Mouse (Mus musculus) liver, postnatal 0 days (tissue): Measurements from ENCODE around the gene Sox13. TPM values are rescaled to one million over a fixed set of nuclear protein-coding genes. Genes with fewer than 3 reads are reported as not detected.

Experiments used
- ATAC-seq: fragments of 200-750 bp; cut with Nextera tagmentation; 2 replicates; pipeline ENCODE4 v1.8.0; 2017; ENCODE audit warnings: mild to moderate bottlenecking, moderate library complexity
- DNase-seq: peaks from one replicate; pipeline ENCODE4 v3.0.0-alpha.2; 2016
- H3K27ac ChIP-seq: fragments of 300-500 bp; sonication (generic); 2 replicates; pipeline ENCODE4 v1.5.1; 2014; ENCODE audit warnings: antibody characterized with exemption, moderate library complexity, mild to moderate bottlenecking, low read depth
- H3K27me3 ChIP-seq: fragments of 300-500 bp; sonication (generic); 2 replicates; pipeline ENCODE4 v1.6.1; 2014; ENCODE audit warnings: low read length, control low read depth, mixed read lengths; ENCODE audit not compliant: insufficient read depth
- H3K36me3 ChIP-seq: fragments of 300-500 bp; sonication (generic); replicated peaks from 2 replicates; pipeline ENCODE4 v1.6.1; 2014; ENCODE audit warnings: mild to moderate bottlenecking, control low read depth, low read length, moderate library complexity, mixed read lengths; ENCODE audit not compliant: insufficient read depth
- H3K4me1 ChIP-seq: fragments of 300-500 bp; sonication (generic); 2 replicates; pipeline ENCODE4 v1.6.1; 2014; ENCODE audit warnings: antibody characterized with exemption, mild to moderate bottlenecking, control low read depth; ENCODE audit not compliant: insufficient read depth
- H3K4me2 ChIP-seq: fragments of 300-500 bp; sonication (generic); 2 replicates; pipeline ENCODE4 v1.6.1; 2014; ENCODE audit warnings: low read depth, mild to moderate bottlenecking, low read length, moderate library complexity, mixed read lengths
- H3K4me3 ChIP-seq: fragments of 300-500 bp; sonication (generic); 2 replicates; pipeline ENCODE4 v1.5.1; 2014; ENCODE audit warnings: low read depth, low read length
- H3K9ac ChIP-seq: fragments of 300-500 bp; sonication (generic); replicated peaks from 2 replicates; pipeline ENCODE4 v1.6.1; 2014; ENCODE audit warnings: mild to moderate bottlenecking, moderate library complexity
- H3K9me3 ChIP-seq: fragments of 300-500 bp; sonication (generic); 2 replicates; pipeline ENCODE4 v1.6.1; 2016; ENCODE audit warnings: mild to moderate bottlenecking, control low read depth, low read length, mixed read lengths
- CTCF ChIP-seq: sonication (generic); IDR thresholded peaks from 2 replicates; pipeline ENCODE4 v1.5.1; 2016; ENCODE audit warnings: antibody characterized with exemption, low read depth
- EP300 ChIP-seq: IDR thresholded peaks from 2 replicates; pipeline ENCODE4 v1.6.1; 2016; ENCODE audit warnings: antibody characterized with exemption, low read depth, mild to moderate bottlenecking
- WGBS: fragments of 180-500 bp; shearing (Covaris S2); extraction: QIAGEN DNeasy Blood & Tissue Kit; methylation state at CpG from one replicate; pipeline ENCODE4 v1.1.7; 2014; ENCODE audit not compliant: insufficient replicate concordance; 5-methylcytosine and 5-hydroxymethylcytosine counted together
- polyA plus RNA-seq: library from polyadenylated mRNA; unstranded; fragments of >200 nt; fragmentation: Nextera tagmentation; extraction: Ambion mirVana; gene quantifications from 2 replicates; pipeline ENCODE4 v1.2.1, GENCODE M21; 2015

Gene Sox13
- polyA plus RNA-seq, 1 experiment from 2014 or later, result 1.3 TPM

DNA sequence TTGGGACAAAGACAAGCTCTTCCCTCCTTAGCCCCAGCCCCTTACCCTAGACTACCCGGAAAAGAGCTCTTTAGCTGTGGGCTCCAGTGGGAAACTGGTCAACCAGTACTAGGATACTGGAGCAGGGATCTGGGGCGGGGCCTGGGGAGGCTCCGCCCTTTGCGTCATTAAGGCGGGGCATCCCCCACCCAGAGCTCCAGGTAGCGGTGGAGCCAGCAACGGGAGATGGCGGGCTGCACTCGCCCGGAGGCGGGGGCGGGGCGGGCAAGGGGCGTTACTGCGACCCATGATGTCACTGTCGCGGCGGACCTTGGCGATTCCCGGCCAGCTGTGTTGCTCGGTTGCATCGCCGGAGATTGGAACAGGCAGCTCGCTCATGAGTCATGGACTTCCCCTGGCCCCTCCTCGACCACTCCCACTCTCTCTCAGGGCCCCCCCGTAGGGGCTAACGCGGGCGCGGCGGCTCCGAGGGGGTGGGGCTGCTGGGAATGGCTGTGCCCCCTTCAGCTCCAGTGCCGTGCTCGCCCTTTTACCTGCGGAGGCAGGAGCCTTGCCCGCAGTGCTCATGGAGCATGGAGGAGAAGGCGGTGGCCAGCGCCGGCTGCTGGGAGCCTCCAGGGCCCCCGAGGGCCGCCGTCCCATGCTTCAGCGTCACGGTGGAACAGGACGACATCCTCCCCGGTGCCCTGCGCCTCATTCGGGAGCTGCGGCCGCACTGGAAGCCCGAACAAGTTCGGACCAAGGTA, 60.7 kb downstream of the Sox13 start, which contains the start of gene Etnk2:
TSS of gene Etnk2 (plus strand) at position 297 of the 746 bp plus-strand sequence.
- peak; percentile 77 for ATAC-seq
- TF ChIP-seq CTCF (no peak), EP300 (no peak)
- H3K4me3 ChIP-seq, result peak within 1 kb of the TSS; percentile 58
- H3K9ac ChIP-seq, result peak within 1 kb of the TSS; percentile 67
- peak; percentile 91 for DNase-seq
- H3K36me3 ChIP-seq, result no peaks in the 10 kb centered on the region
- peak within 1 kb of the TSS; percentile 76 for H3K4me2 ChIP-seq
- peaks cover 22% of the 10 kb centered on the region for H3K4me1 ChIP-seq
- H3K9me3 ChIP-seq, result no peaks in the 10 kb centered on the region
- peaks cover 20% of the 10 kb centered on the region; the same call in 1 of the 2 replicates for H3K27me3 ChIP-seq
- 3% methylated on average over 52 of the region's 52 CpGs for WGBS
- H3K27ac ChIP-seq, result peak within 1 kb of the TSS; percentile 94

DNA sequence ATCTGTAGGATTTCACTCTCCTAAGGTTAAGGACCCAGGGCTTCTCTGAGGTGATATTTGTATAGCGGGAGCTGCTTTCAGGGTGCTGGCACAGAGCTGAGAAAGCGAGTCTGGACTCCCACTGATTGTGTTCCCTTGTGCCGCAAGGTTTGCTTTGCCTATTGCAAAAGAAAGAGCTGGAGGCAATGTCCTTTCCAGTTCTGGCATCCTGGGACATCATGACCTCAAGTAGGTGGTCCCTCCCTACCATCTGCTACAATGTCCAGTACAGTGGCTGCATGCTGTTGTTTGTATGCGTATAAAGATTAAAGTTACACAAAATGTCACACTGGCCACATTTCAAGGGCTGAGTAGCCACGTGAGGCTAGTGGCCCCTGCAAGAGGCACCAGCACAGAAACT, 62.1 kb downstream of the Sox13 start:
- ATAC-seq (peak; percentile 72), DNase-seq (no peak)
- H3K9me3 ChIP-seq, result no peaks in the 10 kb centered on the region
- H3K4me1 ChIP-seq, result peaks cover 13% of the 10 kb centered on the region
- peak; percentile 68; the same call in 1 of the 2 replicates for TF ChIP-seq EP300
- no peak for TF ChIP-seq CTCF
- H3K4me2 ChIP-seq, result no peak overlapping the region
- 58% methylated on average over 5 of the region's 5 CpGs for WGBS
- peaks cover 20% of the 10 kb centered on the region; the same call in 1 of the 2 replicates for H3K27me3 ChIP-seq
- H3K36me3 ChIP-seq, result no peaks in the 10 kb centered on the region
- peak overlapping the region; percentile 94 for H3K27ac ChIP-seq
- H3K4me3 ChIP-seq, result no peak overlapping the region
- peak overlapping the region; percentile 9; the same call in 1 of the 2 replicates for H3K9ac ChIP-seq

DNA sequence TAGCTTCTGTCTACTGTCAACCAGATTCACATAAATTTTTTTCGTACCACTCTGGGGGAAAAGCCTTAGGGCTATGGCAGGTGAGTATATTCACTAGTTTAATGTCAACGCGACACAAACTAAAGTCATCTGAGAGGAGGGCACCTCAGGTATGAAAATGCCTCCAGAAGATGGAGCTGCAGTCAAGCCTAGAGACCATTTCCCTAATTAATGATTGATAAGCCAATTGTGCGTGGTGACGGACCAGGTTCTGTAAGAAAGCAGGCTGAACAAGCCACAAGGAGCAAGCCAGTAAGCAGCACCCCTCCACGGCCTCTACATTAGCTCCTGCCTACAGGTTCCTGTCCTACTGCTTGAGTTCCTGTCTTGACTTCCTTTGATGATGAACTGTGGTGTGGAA, 63.2 kb downstream of the Sox13 start:
- no peak for DNase-seq
- Histone ChIP-seq H3K4me2 (no peak overlapping the region), H3K4me1 (peaks cover 10% of the 10 kb centered on the region), H3K27ac (peak overlapping the region; percentile 94), H3K9me3 (no peaks in the 10 kb centered on the region), H3K9ac (no peak overlapping the region), H3K27me3 (peaks cover 20% of the 10 kb centered on the region; the same call in 1 of the 2 replicates), H3K36me3 (no peaks in the 10 kb centered on the region), H3K4me3 (no peak overlapping the region)
- WGBS, result 77% methylated on average over 6 of the region's 6 CpGs
- TF ChIP-seq EP300, result no peak
- peak; percentile 15; the same call in 1 of the 2 replicates for TF ChIP-seq CTCF
- ATAC-seq, result no peak

DNA sequence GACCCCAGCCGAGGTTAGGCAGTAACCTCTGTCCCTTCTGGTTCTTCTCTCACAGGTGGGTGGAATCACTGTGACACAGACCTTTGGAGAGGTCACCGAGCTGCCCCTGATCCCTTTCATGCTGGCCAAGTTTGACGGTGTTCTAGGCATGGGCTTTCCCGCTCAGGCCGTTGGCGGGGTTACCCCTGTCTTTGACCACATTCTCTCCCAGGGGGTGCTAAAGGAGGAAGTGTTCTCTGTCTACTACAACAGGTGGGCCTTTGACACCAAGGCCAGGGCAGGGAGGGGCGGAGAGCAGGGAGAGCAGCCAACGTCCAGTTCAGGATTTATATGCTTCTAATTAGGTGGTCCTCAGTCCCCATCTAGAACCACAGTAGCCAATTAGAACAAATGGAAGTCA, 67.8 kb downstream of the Sox13 start:
- ATAC-seq (peak; percentile 22), DNase-seq (no peak)
- 45% methylated on average over 8 of the region's 8 CpGs for WGBS
- no peaks in the 10 kb centered on the region for H3K9me3 ChIP-seq
- no peak overlapping the region for H3K9ac ChIP-seq
- no peaks in the 10 kb centered on the region for H3K27me3 ChIP-seq
- no peaks in the 10 kb centered on the region for H3K36me3 ChIP-seq
- H3K4me1 ChIP-seq, result no peaks in the 10 kb centered on the region
- no peak overlapping the region for H3K4me3 ChIP-seq
- no peak overlapping the region for H3K27ac ChIP-seq
- no peak for TF ChIP-seq EP300
- no peak overlapping the region for H3K4me2 ChIP-seq

DNA sequence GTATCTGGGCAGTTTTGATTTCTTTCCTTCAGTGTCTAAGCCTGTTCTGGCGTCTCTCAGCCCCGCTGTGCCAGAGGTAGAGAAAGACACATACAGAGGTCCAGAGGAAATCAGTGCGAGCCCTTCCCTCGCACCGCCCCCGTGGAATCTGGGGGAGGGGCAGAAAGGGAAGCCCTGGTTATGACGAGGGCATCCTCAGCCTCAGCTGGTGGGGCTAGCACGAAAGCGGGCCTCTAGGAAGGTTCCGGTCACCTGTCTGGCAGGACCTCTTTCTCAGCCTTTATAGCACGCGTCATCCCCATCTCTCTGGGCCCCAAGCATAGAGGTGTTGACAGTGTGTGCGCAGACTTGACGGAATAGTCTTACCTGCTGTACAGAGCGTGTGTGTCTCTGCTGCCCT, 68.3 kb downstream of the Sox13 start:
- Histone ChIP-seq H3K9me3 (no peaks in the 10 kb centered on the region), H3K4me2 (no peak overlapping the region), H3K4me1 (no peaks in the 10 kb centered on the region), H3K27me3 (no peaks in the 10 kb centered on the region), H3K9ac (no peak overlapping the region), H3K36me3 (no peaks in the 10 kb centered on the region), H3K27ac (no peak overlapping the region), H3K4me3 (no peak overlapping the region)
- 56% methylated on average over 15 of the region's 15 CpGs for WGBS
- ATAC-seq (peak; percentile 6; the same call in 1 of the 2 replicates), DNase-seq (no peak)
- no peak for TF ChIP-seq CTCF
- no peak for TF ChIP-seq EP300

DNA sequence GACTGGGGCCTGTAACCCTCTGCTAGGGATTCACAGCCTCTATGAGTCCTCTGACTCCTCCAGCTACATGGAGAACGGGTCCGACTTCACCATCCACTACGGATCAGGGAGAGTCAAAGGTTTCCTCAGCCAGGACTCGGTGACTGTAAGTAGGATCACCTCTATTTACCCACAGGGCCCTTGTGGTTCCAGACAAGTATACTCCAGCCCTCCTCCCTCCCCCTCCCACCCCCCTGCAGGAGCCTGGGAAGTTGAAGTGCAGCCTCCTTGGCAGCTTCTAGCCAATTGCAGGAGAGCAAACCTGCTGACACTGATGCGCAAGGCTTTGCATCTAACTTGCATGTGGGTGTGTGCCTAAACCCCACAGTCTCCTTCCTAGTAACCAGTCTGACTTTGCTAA, 68.7 kb downstream of the Sox13 start:
- Histone ChIP-seq H3K4me1 (no peaks in the 10 kb centered on the region), H3K27me3 (no peaks in the 10 kb centered on the region), H3K36me3 (no peaks in the 10 kb centered on the region), H3K9me3 (no peaks in the 10 kb centered on the region), H3K9ac (no peak overlapping the region), H3K27ac (no peak overlapping the region), H3K4me3 (no peak overlapping the region), H3K4me2 (no peak overlapping the region)
- TF ChIP-seq EP300, result no peak
- no peak for TF ChIP-seq CTCF
- DNase-seq (no peak), ATAC-seq (no peak)
- WGBS, result 59% methylated on average over 5 of the region's 5 CpGs
